Mouse (Mus musculus) midbrain, embryonic 16.5 days (tissue): ENCODE data around the gene Catsperd. TPM values are rescaled to one million over a fixed set of nuclear protein-coding genes. Genes with fewer than 3 reads are reported as not detected.
A peak's percentile ranks its signal among the peaks of the same experiment; 100 is the strongest.
"Not testable (repeated sequence)": the region's sequence is repeated elsewhere in the genome, so short reads cannot be mapped to it uniquely, and the experiment has no call there.

Experiments used
- ATAC-seq: fragments of 200-750 bp; cut with Nextera tagmentation; 2 replicates; pipeline ENCODE4 v1.8.0; 2017; ENCODE audit warnings: moderate TSS enrichment
- H3K27ac ChIP-seq: fragments of 300-500 bp; sonication (generic); 2 replicates; pipeline ENCODE4 v1.5.1; 2014; ENCODE audit warnings: mild to moderate bottlenecking, low read length, mixed read lengths
- H3K27me3 ChIP-seq: fragments of 300-500 bp; sonication (generic); 2 replicates; pipeline ENCODE4 v1.6.1; 2014; ENCODE audit warnings: low read depth, low read length, mixed read lengths; ENCODE audit not compliant: control insufficient read depth, insufficient read depth
- H3K36me3 ChIP-seq: fragments of 300-500 bp; sonication (generic); 2 replicates; pipeline ENCODE4 v1.6.1; 2014; ENCODE audit warnings: mild to moderate bottlenecking, low read length, moderate library complexity, mixed read lengths; ENCODE audit not compliant: control insufficient read depth, insufficient read depth
- H3K4me1 ChIP-seq: fragments of 300-500 bp; sonication (generic); 2 replicates; pipeline ENCODE4 v1.6.1; 2014; ENCODE audit warnings: mild to moderate bottlenecking, low read length, mixed read lengths; ENCODE audit not compliant: control insufficient read depth, insufficient read depth
- H3K4me2 ChIP-seq: fragments of 300-500 bp; sonication (generic); 2 replicates; pipeline ENCODE4 v1.6.1; 2014; ENCODE audit warnings: mild to moderate bottlenecking, low read length, mixed read lengths
- H3K4me3 ChIP-seq: fragments of 300-500 bp; sonication (generic); 2 replicates; pipeline ENCODE4 v1.5.1; 2014; ENCODE audit warnings: low read depth, mild to moderate bottlenecking, low read length, moderate library complexity, mixed read lengths
- H3K9ac ChIP-seq: fragments of 300-500 bp; sonication (generic); 2 replicates; pipeline ENCODE4 v1.6.1; 2014; ENCODE audit warnings: low read depth, low read length, mixed read lengths
- H3K9me3 ChIP-seq: fragments of 300-500 bp; sonication (generic); replicated peaks from 2 replicates; pipeline ENCODE4 v1.6.1; 2014; ENCODE audit warnings: mild to moderate bottlenecking, low read length, mixed read lengths; ENCODE audit not compliant: control insufficient read depth, poor library complexity, severe bottlenecking
- WGBS: fragments of 180-500 bp; shearing (Covaris S2); extraction: QIAGEN DNeasy Blood & Tissue Kit; methylation state at CpG from one replicate; pipeline ENCODE4 v1.1.7; 2014; 5-methylcytosine and 5-hydroxymethylcytosine counted together
- polyA plus RNA-seq: library from polyadenylated mRNA; unstranded; fragments of >200 nt; fragmentation: Nextera tagmentation; extraction: Ambion mirVana; gene quantifications from 2 replicates; pipeline ENCODE4 v1.2.1, GENCODE M21; 2015

Catsperd gene
- polyA plus RNA-seq, 1 experiment from 2014 or later = 1.8 TPM

GRCm38 (mm10) chr17:56611323-56611722 lies 16.6 kb upstream of the Catsperd start:
- Histone ChIP-seq H3K27me3 (no peaks in the 10 kb centered on the region), H3K36me3 (peaks cover 10% of the 10 kb centered on the region), H3K27ac (no peak overlapping the region), H3K9ac (0 out of 2 replicates have a peak overlapping the region, but pooled peaks have one; percentile 25), H3K4me2 (no peak overlapping the region), H3K4me1 (peaks cover 25% of the 10 kb centered on the region), H3K4me3 (no peak overlapping the region), H3K9me3 (no peaks in the 10 kb centered on the region)
- 79% methylated on average over 2 of the region's 2 CpGs for WGBS
- no peak for ATAC-seq

GRCm38 (mm10) chr17:56611861-56612564 lies 15.9 kb upstream of the Catsperd start:
- WGBS = 13% methylated on average over 14 of the region's 14 CpGs
- ATAC-seq = no peak
- H3K4me2 ChIP-seq = no peak overlapping the region

GRCm38 (mm10) chr17:56612565-56612939 lies 15.4 kb upstream of the Catsperd start:
- ATAC-seq, H3K27ac ChIP-seq, H3K4me3 ChIP-seq, H3K27me3 ChIP-seq, H3K9ac ChIP-seq, H3K9me3 ChIP-seq, H3K4me2 ChIP-seq, H3K36me3 ChIP-seq: not testable (repeated sequence)
- WGBS = 77% methylated on average over 10 of the region's 10 CpGs
- H3K4me1 ChIP-seq = peaks cover 25% of the 10 kb centered on the region

More at GRCm38 (mm10) chr17:56611861-56612564, 15.9 kb upstream of the Catsperd start:
- Histone ChIP-seq H3K9ac (no peak overlapping the region), H3K27me3 (no peaks in the 10 kb centered on the region), H3K4me1 (peaks cover 25% of the 10 kb centered on the region), H3K36me3 (peaks cover 3% of the 10 kb centered on the region), H3K9me3 (no peaks in the 10 kb centered on the region), H3K4me3 (no peak overlapping the region), H3K27ac (no peak overlapping the region)

DNA sequence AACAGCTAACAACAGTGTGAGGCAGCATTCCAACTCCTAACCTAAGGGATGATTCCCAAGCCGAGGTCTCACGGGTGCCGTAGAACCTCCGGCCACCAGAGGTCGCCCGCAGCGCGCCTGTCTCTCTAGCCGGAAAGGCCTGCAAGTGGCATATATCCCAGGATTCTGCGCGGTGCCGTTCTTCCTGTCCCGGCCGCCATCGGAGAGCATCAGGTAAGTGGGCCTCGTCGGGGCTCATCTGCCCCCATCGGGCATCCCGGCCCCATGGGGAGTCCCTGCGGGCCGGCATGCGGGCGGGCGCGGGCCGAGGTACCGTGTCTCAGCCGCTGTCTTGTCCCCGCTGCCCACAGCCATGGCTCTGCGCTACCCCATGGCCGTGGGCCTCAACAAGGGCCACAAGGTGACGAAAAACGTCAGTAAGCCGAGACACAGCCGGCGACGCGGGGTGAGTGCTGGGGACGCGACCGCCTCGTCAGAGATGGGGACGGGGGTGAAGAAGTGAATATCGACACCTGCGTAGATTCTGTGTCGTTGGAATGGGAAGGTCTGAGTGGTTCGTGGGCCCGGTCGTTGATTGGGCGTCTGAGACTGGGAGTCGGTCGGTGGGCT lies 14.6 kb upstream of the Catsperd start, which contains the start of gene Rpl36:
Rpl36 (plus strand) TSS at position 181 of the 609 bp plus-strand sequence.
- peak within 1 kb of the TSS; percentile 77 for H3K9ac ChIP-seq
- peak within 1 kb of the TSS; percentile 64 for H3K4me3 ChIP-seq
- under 1% methylated on average over 47 of the region's 52 CpGs for WGBS

DNA sequence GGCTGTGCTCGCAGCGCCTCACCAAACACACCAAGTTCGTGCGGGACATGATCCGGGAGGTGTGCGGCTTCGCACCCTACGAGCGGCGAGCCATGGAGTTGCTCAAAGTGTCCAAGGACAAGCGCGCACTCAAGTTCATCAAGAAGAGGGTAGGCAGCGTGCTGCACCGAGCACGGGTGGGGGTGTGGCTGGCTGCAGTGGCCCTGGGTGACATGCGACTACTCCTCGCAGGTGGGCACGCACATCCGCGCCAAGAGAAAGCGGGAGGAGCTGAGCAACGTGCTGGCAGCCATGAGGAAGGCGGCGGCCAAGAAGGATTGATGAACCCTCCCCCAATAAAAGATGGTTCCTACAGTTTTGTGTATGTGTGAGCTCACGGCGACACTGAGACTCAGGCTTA lies 14.1 kb upstream of the Catsperd start:
- H3K9me3 ChIP-seq, H3K27me3 ChIP-seq, ATAC-seq: not testable (repeated sequence)
- Histone ChIP-seq H3K4me3 (peak overlapping the region; percentile 64), H3K27ac (peak overlapping the region; percentile 91), H3K4me1 (peaks cover 18% of the 10 kb centered on the region), H3K36me3 (peaks cover 19% of the 10 kb centered on the region), H3K9ac (peak overlapping the region; percentile 77), H3K4me2 (peak overlapping the region; percentile 83)
- WGBS = 1% methylated on average over 26 of the region's 26 CpGs

More for the DNA sequence above, 14.6 kb upstream of the Catsperd start, which contains the start of gene Rpl36:
- ATAC-seq = peak; percentile 61
- H3K9me3 ChIP-seq = no peaks in the 10 kb centered on the region
- peak within 1 kb of the TSS; percentile 91 for H3K27ac ChIP-seq
- H3K4me1 ChIP-seq = peaks cover 24% of the 10 kb centered on the region
- H3K27me3 ChIP-seq = no peaks in the 10 kb centered on the region
- H3K4me2 ChIP-seq = peak within 1 kb of the TSS; percentile 83
- peaks cover 17% of the 10 kb centered on the region for H3K36me3 ChIP-seq

- ATAC-seq = no peak
- H3K4me3 ChIP-seq = peak overlapping the region; percentile 64
- H3K9me3 ChIP-seq = no peaks in the 10 kb centered on the region
- H3K4me2 ChIP-seq = peak overlapping the region; percentile 83
- H3K36me3 ChIP-seq = peaks cover 24% of the 10 kb centered on the region
- H3K9ac ChIP-seq = peak overlapping the region; percentile 77
- no peaks in the 10 kb centered on the region for H3K27me3 ChIP-seq
- H3K27ac ChIP-seq = no peak overlapping the region
- peaks cover 15% of the 10 kb centered on the region for H3K4me1 ChIP-seq
- 31% methylated on average over 14 of the region's 14 CpGs for WGBS
Observed at GRCm38 (mm10) chr17:56614391-56615135, 13.4 kb upstream of the Catsperd start.

DNA sequence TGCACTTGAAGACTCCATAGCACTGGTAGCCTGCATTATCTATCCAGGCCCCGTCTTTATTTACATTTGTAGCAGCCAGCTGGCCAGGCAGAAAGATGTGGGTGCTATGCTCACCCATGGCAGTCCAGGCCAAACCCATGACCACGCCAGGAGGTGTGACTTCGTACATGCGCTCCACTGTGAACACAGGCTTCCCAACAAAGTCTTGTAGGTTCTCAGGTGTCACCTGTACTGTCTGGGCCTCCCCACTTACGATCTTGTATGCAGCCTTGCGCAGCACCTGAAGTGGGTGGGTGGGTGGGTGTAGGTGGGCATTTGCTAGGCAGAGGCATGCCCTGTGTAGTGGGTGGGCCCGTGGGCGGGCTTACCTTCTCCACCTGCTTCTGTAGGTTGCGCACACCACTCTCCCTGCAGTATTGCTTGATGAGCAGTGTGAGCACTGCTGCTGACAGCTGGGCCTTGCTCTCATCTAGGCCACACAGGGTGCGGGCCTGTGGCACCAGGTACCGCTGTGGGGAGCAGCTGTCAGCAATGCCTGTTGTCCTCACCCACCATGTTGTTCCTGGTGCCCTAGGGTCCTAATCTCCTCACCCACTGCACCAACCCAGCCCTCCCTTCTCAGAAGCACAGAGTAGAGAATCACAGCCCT lies 12.7 kb upstream of the Catsperd start:
- peak overlapping the region; percentile 77; the same call in 1 of the 2 replicates for H3K9ac ChIP-seq
- WGBS = 91% methylated on average over 11 of the region's 11 CpGs
- H3K4me3 ChIP-seq = no peak overlapping the region
- no peak for ATAC-seq
- no peaks in the 10 kb centered on the region for H3K9me3 ChIP-seq
- H3K4me2 ChIP-seq = no peak overlapping the region
- no peak overlapping the region for H3K27ac ChIP-seq
- H3K4me1 ChIP-seq = peaks cover 14% of the 10 kb centered on the region
- H3K27me3 ChIP-seq = no peaks in the 10 kb centered on the region
- peaks cover 31% of the 10 kb centered on the region for H3K36me3 ChIP-seq

GRCm38 (mm10) chr17:56615792-56616191 lies 12.2 kb upstream of the Catsperd start:
- H3K27me3 ChIP-seq = no peaks in the 10 kb centered on the region
- ATAC-seq = no peak
- no peak overlapping the region for H3K4me3 ChIP-seq
- 91% methylated on average over 4 of the region's 4 CpGs for WGBS
- no peak overlapping the region for H3K9ac ChIP-seq
- no peak overlapping the region for H3K27ac ChIP-seq
- H3K36me3 ChIP-seq = peaks cover 36% of the 10 kb centered on the region
- H3K4me1 ChIP-seq = peaks cover 10% of the 10 kb centered on the region
- H3K9me3 ChIP-seq = no peaks in the 10 kb centered on the region
- H3K4me2 ChIP-seq = no peak overlapping the region
